Mouse (Mus musculus): ENCODE data around the gene Dctn2.

Gene Dctn2

GRCm38 (mm10) chr10:127263631-127264030 lies 2.5 kb upstream of the Dctn2 start:
- no peak for DNase-seq (ENCODE audit: low read depth)

- no peak for DNase-seq (ENCODE audit: low read depth)
These were observed 1.8 kb upstream of the Dctn2 start for GRCm38 (mm10) chr10:127264336-127264735.

GRCm38 (mm10) chr10:127264971-127265370 lies 1.2 kb upstream of the Dctn2 start:
- DNase-seq (ENCODE audit: low read depth), result no peak

GRCm38 (mm10) chr10:127265727-127266111 lies 449 bp upstream of the Dctn2 start:
- no peak for DNase-seq (ENCODE audit: low read depth)

- no peak for DNase-seq (ENCODE audit: low read depth)
These were observed 1.1 kb downstream of the Dctn2 start for GRCm38 (mm10) chr10:127267318-127267717.

GRCm38 (mm10) chr10:127268401-127268800 lies 2.2 kb downstream of the Dctn2 start:
- no peak for DNase-seq (ENCODE audit: low read depth)

- DNase-seq (ENCODE audit: low read depth), result no peak
These were observed 2.9 kb downstream of the Dctn2 start for GRCm38 (mm10) chr10:127269036-127269435.

- DNase-seq (ENCODE audit: low read depth), result no peak
These were observed 3.7 kb downstream of the Dctn2 start for GRCm38 (mm10) chr10:127269884-127270283.

- DNase-seq (ENCODE audit: low read depth), result no peak
These were observed 6.2 kb downstream of the Dctn2 start for GRCm38 (mm10) chr10:127272371-127272770.

GRCm38 (mm10) chr10:127274261-127275022 lies 8.3 kb downstream of the Dctn2 start:
- DNase-seq (ENCODE audit: low read depth), result no peak

GRCm38 (mm10) chr10:127279730-127280129 lies 13.6 kb downstream of the Dctn2 start:
- DNase-seq (ENCODE audit: low read depth), result no peak

- DNase-seq (ENCODE audit: low read depth), result no peak
These were observed 15.1 kb downstream of the Dctn2 start for GRCm38 (mm10) chr10:127281316-127281715.

GRCm38 (mm10) chr10:127282620-127283215 lies 16.6 kb downstream of the Dctn2 start:
- DNase-seq (ENCODE audit: low read depth), result no peak

GRCm38 (mm10) chr10:127284105-127284622 lies 18.0 kb downstream of the Dctn2 start:
- no peak for DNase-seq (ENCODE audit: low read depth)

- no peak for DNase-seq (ENCODE audit: low read depth)
These were observed 18.7 kb downstream of the Dctn2 start for GRCm38 (mm10) chr10:127284724-127285500.

- DNase-seq (ENCODE audit: low read depth), result no peak
These were observed 19.5 kb downstream of the Dctn2 start for GRCm38 (mm10) chr10:127285644-127286043.

GRCm38 (mm10) chr10:127286194-127286593 lies 20.0 kb downstream of the Dctn2 start:
- DNase-seq (ENCODE audit: low read depth), result no peak

- DNase-seq (ENCODE audit: low read depth), result no peak
These were observed 20.6 kb downstream of the Dctn2 start for GRCm38 (mm10) chr10:127286730-127287129.

- DNase-seq (ENCODE audit: low read depth), result no peak
These were observed 21.2 kb downstream of the Dctn2 start for GRCm38 (mm10) chr10:127287271-127287935.

GRCm38 (mm10) chr10:127287936-127288293 lies 21.7 kb downstream of the Dctn2 start:
- DNase-seq (ENCODE audit: low read depth), result no peak

- DNase-seq (ENCODE audit: low read depth), result peak; percentile 35
These were observed 22.2 kb downstream of the Dctn2 start for GRCm38 (mm10) chr10:127288328-127288799.
